Mouse (Mus musculus) cerebellum, adult 2 months (tissue): ENCODE results near the gene Sphk1.
A peak's percentile ranks its signal among the peaks of the same experiment; 100 is the strongest.

Source experiments
- CTCF ChIP-seq: fragments of 200-500 bp; IDR thresholded peaks from 2 replicates; pipeline ENCODE4 v1.5.1; 2011; ENCODE audit warnings: low read depth, mild to moderate bottlenecking, control low read depth, low read length, moderate library complexity, borderline replicate concordance; ENCODE audit not compliant: insufficient read depth
- POLR2A ChIP-seq: fragments of 200-500 bp; IDR thresholded peaks from 2 replicates; pipeline ENCODE4 v1.6.1; 2011; ENCODE audit warnings: low read length, control low read depth, borderline replicate concordance; ENCODE audit not compliant: insufficient read depth

- TF ChIP-seq CTCF (no peak), POLR2A (peak; percentile 86)
Observed at GRCm38 (mm10) chr11:116490232-116491107, 40.3 kb upstream of the Sphk1 start.
